Mouse (Mus musculus) B cell, adult 62 days (primary cell): Measurements from ENCODE around the gene Snn. TPM values are rescaled to one million over a fixed set of nuclear protein-coding genes. Genes with fewer than 3 reads are reported as not detected.

Experiments
- total RNA-seq: library from RNA; stranded (reverse); gene quantifications from 4 replicates; pipeline ENCODE4 v1.2.4, GENCODE M21; 2023

Gene Snn
- 220 to 247 TPM (median 241 TPM) in 4 replicates for total RNA-seq

GRCm38 (mm10) chr16:11060645-11061044 is at the start of gene Snn:
Gene Snn, plus strand, starts transcription at chr16:11060945.

GRCm38 (mm10) chr16:11066029-11066832 is 5.5 kb downstream of the Snn start, which contains the start of gene Litaf:
Gene Litaf, minus strand, starts transcription at chr16:11066157.

Other genes with a start within 250 kb of the Snn start
- not detected in 4 replicates for gene Gm11172, start 248.0 kb upstream of the Snn start, total RNA-seq
- 0.54 to 0.85 TPM (median 0.71 TPM) in 4 replicates for gene Rmi2, start 225.9 kb upstream of the Snn start, total RNA-seq
- gene Litaf, start 5.2 kb downstream of the Snn start, total RNA-seq = 30.8 to 35.9 TPM (median 33.4 TPM) in 4 replicates
- 58.4 to 76.6 TPM (median 61.6 TPM) in 4 replicates for gene Txndc11, start 73.7 kb downstream of the Snn start, total RNA-seq
- gene Zc3h7a, start 115.4 kb downstream of the Snn start, total RNA-seq = 299 to 353 TPM (median 318 TPM) in 4 replicates
- 83.2 to 95.2 TPM (median 88.7 TPM) in 4 replicates for gene Rsl1d1, start 142.4 kb downstream of the Snn start, total RNA-seq
- 72.0 to 84.6 TPM (median 75.6 TPM) in 4 replicates for gene Gspt1, start 193.4 kb downstream of the Snn start, total RNA-seq